Mouse (Mus musculus) layer of hippocampus, postnatal 10 days (tissue): Measurements from ENCODE around the gene Slc9b2. TPM values are rescaled to one million over a fixed set of nuclear protein-coding genes. Genes with fewer than 3 reads are reported as not detected.

Experiments
- total RNA-seq, 2 experiments: library from RNA; stranded (reverse); gene quantifications; 2 replicates each; pipeline ENCODE4 v1.2.3; 2021

The Slc9b2 gene
- total RNA-seq, 2 experiments from 2014 or later = 4.5 to 5.2 TPM

Other genes with a start within 250 kb of the Slc9b2 start
- 1 to 10 TPM; 5.0 to 6.1 TPM for gene Cenpe, start 95.2 kb upstream of the Slc9b2 start, total RNA-seq
- 1 to 10 TPM; 2.6 to 3.2 TPM for gene Bdh2, start 26.5 kb upstream of the Slc9b2 start, total RNA-seq
- 1 to 10 TPM in 1 of 2 experiments, under 1 TPM in 1; 0.57 to 1.2 TPM for gene Slc9b1, start 40.3 kb downstream of the Slc9b2 start, total RNA-seq
- gene Cisd2, start 116.2 kb downstream of the Slc9b2 start, total RNA-seq = 10 to 100 TPM; 34.9 to 39.1 TPM
- 100 to 1,000 TPM; 258 to 279 TPM for gene Ube2d3, start 130.4 kb downstream of the Slc9b2 start, total RNA-seq
- gene Manba, start 177.9 kb downstream of the Slc9b2 start, total RNA-seq = 1 to 10 TPM; 6.9 to 8.0 TPM